Mouse (Mus musculus) frontal cortex, postnatal 36 days (tissue): ENCODE measurements around the gene Phf13.

Experiments used
- DNase-seq, 2 experiments: peaks; one replicate each; pipeline ENCODE4 v3.0.0; 2022; ENCODE audit warnings: low spot score in 2 of 2

Phf13 gene

GRCm38 (mm10) chr4:152013036-152013813 is 17.2 kb upstream of the Phf13 start:
- no peak for DNase-seq

GRCm38 (mm10) chr4:152012109-152012508 is 16.1 kb upstream of the Phf13 start:
- no peak for DNase-seq

GRCm38 (mm10) chr4:152011171-152011760 is 15.2 kb upstream of the Phf13 start:
- no peak for DNase-seq

GRCm38 (mm10) chr4:152010707-152011134 is 14.7 kb upstream of the Phf13 start:
- no peak for DNase-seq

GRCm38 (mm10) chr4:152010091-152010706 is 14.1 kb upstream of the Phf13 start:
- DNase-seq = no peak

- peak; percentile 73 to 85 for DNase-seq
Measured at GRCm38 (mm10) chr4:152009076-152010051, 13.3 kb upstream of the Phf13 start.

- DNase-seq = peak; percentile 92 to 94
Measured at GRCm38 (mm10) chr4:152008622-152009075, 12.6 kb upstream of the Phf13 start, which contains the start of gene Klhl21. Klhl21 (plus strand) TSS chr4:152008803.

GRCm38 (mm10) chr4:152008148-152008500 is 12.1 kb upstream of the Phf13 start:
- no peak for DNase-seq

- peak in 1 of 2 experiments; percentile 26 for DNase-seq
Measured at GRCm38 (mm10) chr4:152007481-152008147, 11.6 kb upstream of the Phf13 start.

- no peak for DNase-seq
Measured at GRCm38 (mm10) chr4:152006812-152007211, 10.8 kb upstream of the Phf13 start.

GRCm38 (mm10) chr4:152006137-152006536 is 10.1 kb upstream of the Phf13 start:
- DNase-seq = no peak

- DNase-seq = no peak
Measured at GRCm38 (mm10) chr4:152002063-152002462, 6.0 kb upstream of the Phf13 start.

GRCm38 (mm10) chr4:152001335-152001734 is 5.3 kb upstream of the Phf13 start:
- no peak for DNase-seq

GRCm38 (mm10) chr4:152000906-152001305 is 4.8 kb upstream of the Phf13 start:
- peak; percentile 30 to 40 for DNase-seq

- no peak for DNase-seq
Measured at GRCm38 (mm10) chr4:151999481-151999880, 3.4 kb upstream of the Phf13 start.

GRCm38 (mm10) chr4:151997701-151998100 is 1.6 kb upstream of the Phf13 start:
- no peak for DNase-seq

- no peak for DNase-seq
Measured at GRCm38 (mm10) chr4:151996951-151997222, 829 bp upstream of the Phf13 start.

- no peak for DNase-seq
Measured at GRCm38 (mm10) chr4:151995371-151996172, 486 bp downstream of the Phf13 start.

GRCm38 (mm10) chr4:151994228-151995171 is 1.6 kb downstream of the Phf13 start:
- no peak for DNase-seq
